Mouse (Mus musculus): Measurements from ENCODE around the gene Olfr1034. TPM values are rescaled to one million over a fixed set of nuclear protein-coding genes. Genes with fewer than 3 reads are reported as not detected.
"Not testable (repeated sequence)": the region's sequence is repeated elsewhere in the genome, so short reads cannot be mapped to it uniquely, and the experiment has no call there.

Olfr1034 gene
- total RNA-seq (2014; rRNA removed) (0.19 TPM in 1 of 2 replicates, not detected in the other), polyA plus RNA-seq (2015; fragmentation: Nextera tagmentation; extraction: Ambion mirVana) (not detected in 2 replicates)

DNA sequence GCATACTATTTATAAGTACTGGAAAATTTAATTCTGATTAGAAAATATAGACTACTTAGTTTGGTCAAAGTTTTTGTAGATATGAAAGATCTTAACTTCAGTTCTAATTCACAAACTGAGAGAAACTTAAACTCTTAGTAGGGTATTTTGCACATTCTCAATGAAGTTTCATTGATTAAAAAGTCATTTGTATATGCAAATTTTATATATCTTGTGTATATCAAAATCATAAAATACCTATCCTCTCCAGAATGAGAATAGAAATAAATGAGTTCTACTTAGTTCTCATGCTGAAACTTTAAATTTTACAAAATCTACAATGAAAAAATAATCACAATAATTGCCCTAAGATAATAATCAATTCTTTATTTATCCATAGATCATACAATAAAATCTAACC, at the start of gene Olfr1034:
Olfr1034 (plus strand) TSS at position 301 of the 400 bp plus-strand sequence.
- no peak within 1 kb of the TSS for H3K4me2 ChIP-seq (ENCODE audit: low read depth, low read length, poor library complexity, severe bottlenecking)
- no peak for ATAC-seq (ENCODE audit: low FRiP score)

DNA sequence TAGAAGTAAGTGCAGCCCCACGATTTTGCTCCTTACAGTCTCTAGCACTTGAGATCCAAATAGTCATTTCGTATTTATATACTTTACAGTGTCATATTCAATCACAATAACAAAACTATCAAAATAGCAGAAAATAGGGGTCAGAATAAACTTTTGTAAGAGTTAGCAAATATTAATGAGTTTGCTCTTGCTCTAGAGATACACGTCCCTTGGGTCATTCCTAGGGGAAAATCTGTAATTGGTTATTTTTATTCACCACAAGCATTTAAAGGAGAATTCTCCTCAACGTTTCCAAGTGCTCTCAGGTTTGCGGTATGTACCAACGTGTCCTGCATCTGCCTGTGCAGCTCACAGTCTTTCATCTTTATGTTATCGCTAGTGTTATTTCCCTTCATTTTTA, 40.4 kb upstream of the Olfr1034 start, which contains the start of gene Olfr1032:
Olfr1032 (plus strand) TSS at position 301 of the 400 bp plus-strand sequence.
- DNase-seq (ENCODE audit: low spot score): no peak
- Histone ChIP-seq H3K4me1 (ENCODE audit: insufficient read depth, low read length) (no peaks in the 10 kb centered on the region), H3K27ac (ENCODE audit: low read depth, low read length) (no peak within 1 kb of the TSS), H3K27me3 (ENCODE audit: insufficient read depth, low read length) (no peaks in the 10 kb centered on the region), H3K4me3 (ENCODE audit: low read depth, low read length) (no peak within 1 kb of the TSS), H3K36me3 (ENCODE audit: insufficient read depth, low read length) (no peaks in the 10 kb centered on the region), H3K9ac (replicated peaks; ENCODE audit: low read length, poor library complexity, severe bottlenecking) (no peak within 1 kb of the TSS), H3K9me3 (ENCODE audit: low read length) (no peaks in the 10 kb centered on the region), H3K4me2 (ENCODE audit: low read depth, low read length, poor library complexity, severe bottlenecking) (no peak within 1 kb of the TSS)
- no peak for TF ChIP-seq CTCF (IDR thresholded peaks at IDR 0.05)
- ATAC-seq (ENCODE audit: low FRiP score): no peak
- 83% methylated on average over 7 of the region's 7 CpGs for WGBS

More for the DNA sequence above, at the start of gene Olfr1034:
- no peaks in the 10 kb centered on the region for H3K27me3 ChIP-seq (ENCODE audit: insufficient read depth, low read length)
- no peaks in the 10 kb centered on the region for H3K4me1 ChIP-seq (ENCODE audit: insufficient read depth, low read length)
- no peak within 1 kb of the TSS for H3K4me3 ChIP-seq (ENCODE audit: low read depth, low read length)
- DNase-seq (ENCODE audit: low spot score): no peak
- no peak within 1 kb of the TSS for H3K9ac ChIP-seq (replicated peaks; ENCODE audit: low read length, poor library complexity, severe bottlenecking)
- no peak within 1 kb of the TSS for H3K27ac ChIP-seq (ENCODE audit: low read depth, low read length)
- no peaks in the 10 kb centered on the region for H3K36me3 ChIP-seq (ENCODE audit: insufficient read depth, low read length)
- TF ChIP-seq CTCF (IDR thresholded peaks at IDR 0.05): no peak
- H3K9me3 ChIP-seq (ENCODE audit: low read length): no peaks in the 10 kb centered on the region

DNA sequence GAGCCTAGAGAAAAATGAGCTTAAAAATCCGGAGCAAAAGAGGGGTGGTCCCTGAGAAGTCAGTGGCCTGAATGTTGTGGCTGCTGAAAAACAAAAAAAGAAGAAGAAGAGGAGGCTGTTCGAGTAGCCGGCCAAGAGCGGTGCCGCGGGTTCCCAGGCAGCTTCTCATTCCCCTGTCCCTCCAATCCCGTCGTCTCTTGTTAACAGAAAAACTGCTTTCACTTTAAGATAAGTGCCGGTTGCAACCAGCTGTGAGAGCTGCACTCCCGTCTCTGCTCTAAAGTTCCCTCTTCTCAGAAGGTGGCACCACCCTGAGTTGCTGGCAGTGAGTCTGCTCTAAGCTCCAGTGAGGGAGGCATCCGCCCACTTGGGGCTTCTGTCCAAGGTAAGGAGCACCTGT, 25.3 kb upstream of the Olfr1034 start, which contains the start of gene Olfr1033:
Olfr1033 (plus strand) TSS at position 228 of the 400 bp plus-strand sequence.
- not testable (repeated sequence) for H3K36me3 ChIP-seq (ENCODE audit: insufficient read depth, low read length); ATAC-seq (ENCODE audit: low FRiP score); H3K9ac ChIP-seq (replicated peaks; ENCODE audit: low read length, poor library complexity, severe bottlenecking); H3K27ac ChIP-seq (ENCODE audit: low read depth, low read length); H3K4me1 ChIP-seq (ENCODE audit: insufficient read depth, low read length); H3K9me3 ChIP-seq (ENCODE audit: low read length); H3K27me3 ChIP-seq (ENCODE audit: insufficient read depth, low read length)
- WGBS: 1% methylated on average over 10 of the region's 11 CpGs
- Histone ChIP-seq H3K4me2 (ENCODE audit: low read depth, low read length, poor library complexity, severe bottlenecking) (peak within 1 kb of the TSS; percentile 45), H3K4me3 (ENCODE audit: low read depth, low read length) (peak within 1 kb of the TSS; percentile 32)
- peak; percentile 33 for DNase-seq (ENCODE audit: low spot score)

DNA sequence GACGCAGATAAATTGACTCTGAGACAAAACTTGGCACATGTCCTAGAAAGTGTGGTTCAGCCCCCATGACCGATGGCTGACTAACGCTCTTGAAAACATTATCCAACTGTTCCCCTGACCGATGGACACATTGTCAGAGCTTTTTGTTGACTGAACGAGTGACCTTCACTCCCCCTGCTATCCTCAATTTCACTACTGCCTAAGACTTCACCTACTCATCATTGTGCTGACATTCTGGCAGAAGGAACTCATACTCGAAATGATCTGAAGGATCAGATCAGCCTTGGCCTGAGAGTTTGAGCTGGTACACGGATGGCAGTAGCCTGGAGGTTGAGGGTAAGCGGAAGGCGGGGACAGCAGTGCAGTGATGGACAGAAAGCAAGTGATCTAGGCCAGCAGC, 24.1 kb upstream of the Olfr1034 start:
- DNase-seq (ENCODE audit: low spot score); ATAC-seq (ENCODE audit: low FRiP score): not testable (repeated sequence)
- WGBS: 63% methylated on average over 2 of the region's 9 CpGs

DNA sequence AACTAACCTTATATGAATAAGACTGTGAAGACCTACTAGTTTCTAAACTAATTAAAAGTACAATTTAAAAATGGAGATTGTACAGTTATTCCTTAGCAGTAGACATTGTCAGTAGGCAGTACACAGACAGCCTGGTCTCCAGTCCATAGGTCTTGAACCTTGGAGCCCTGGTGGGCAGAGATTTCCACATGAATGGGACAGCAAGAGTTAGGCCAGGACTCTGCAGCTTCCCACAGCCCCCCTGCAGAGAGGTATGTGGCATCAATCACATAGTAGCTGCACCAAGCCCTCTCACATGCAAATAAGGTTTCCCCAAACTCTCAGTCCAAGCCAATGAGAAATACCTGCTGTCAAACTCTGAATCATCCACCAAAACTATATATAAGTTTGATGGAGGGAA, 5.1 kb downstream of the Olfr1034 start:
- H3K4me2 ChIP-seq (ENCODE audit: low read depth, low read length, poor library complexity, severe bottlenecking); H3K9ac ChIP-seq (replicated peaks; ENCODE audit: low read length, poor library complexity, severe bottlenecking); ATAC-seq (ENCODE audit: low FRiP score); H3K4me3 ChIP-seq (ENCODE audit: low read depth, low read length); H3K4me1 ChIP-seq (ENCODE audit: insufficient read depth, low read length); H3K27me3 ChIP-seq (ENCODE audit: insufficient read depth, low read length); DNase-seq (ENCODE audit: low spot score); H3K27ac ChIP-seq (ENCODE audit: low read depth, low read length); H3K36me3 ChIP-seq (ENCODE audit: insufficient read depth, low read length); H3K9me3 ChIP-seq (ENCODE audit: low read length): not testable (repeated sequence)

More for the DNA sequence above, 24.1 kb upstream of the Olfr1034 start:
- not testable (repeated sequence) for H3K4me3 ChIP-seq (ENCODE audit: low read depth, low read length); H3K27ac ChIP-seq (ENCODE audit: low read depth, low read length); H3K4me1 ChIP-seq (ENCODE audit: insufficient read depth, low read length); H3K9ac ChIP-seq (replicated peaks; ENCODE audit: low read length, poor library complexity, severe bottlenecking); H3K4me2 ChIP-seq (ENCODE audit: low read depth, low read length, poor library complexity, severe bottlenecking); H3K9me3 ChIP-seq (ENCODE audit: low read length); H3K27me3 ChIP-seq (ENCODE audit: insufficient read depth, low read length); H3K36me3 ChIP-seq (ENCODE audit: insufficient read depth, low read length)

DNA sequence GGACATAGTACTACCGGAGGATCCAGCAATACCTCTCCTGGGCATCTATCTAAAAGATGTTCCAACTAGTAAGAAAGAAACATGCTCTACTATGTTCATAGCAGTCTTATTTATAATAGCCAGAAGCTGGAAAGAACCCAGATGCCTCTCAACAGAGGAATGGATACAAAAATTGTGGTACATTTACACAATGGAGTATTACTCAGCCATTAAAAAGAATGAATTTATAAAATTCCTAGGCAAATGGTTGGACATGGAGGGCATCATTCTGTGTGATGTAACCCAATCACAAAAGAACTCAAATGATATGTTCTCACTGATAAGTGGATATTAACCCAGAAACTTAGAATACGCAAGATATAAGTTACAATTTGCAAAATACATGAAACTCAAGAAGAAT, 18.1 kb downstream of the Olfr1034 start:
- not testable (repeated sequence) for H3K4me3 ChIP-seq (ENCODE audit: low read depth, low read length); H3K36me3 ChIP-seq (ENCODE audit: insufficient read depth, low read length); ATAC-seq (ENCODE audit: low FRiP score); H3K27ac ChIP-seq (ENCODE audit: low read depth, low read length); H3K4me2 ChIP-seq (ENCODE audit: low read depth, low read length, poor library complexity, severe bottlenecking); H3K9ac ChIP-seq (replicated peaks; ENCODE audit: low read length, poor library complexity, severe bottlenecking); H3K27me3 ChIP-seq (ENCODE audit: insufficient read depth, low read length); DNase-seq (ENCODE audit: low spot score); H3K4me1 ChIP-seq (ENCODE audit: insufficient read depth, low read length); H3K9me3 ChIP-seq (ENCODE audit: low read length)
- WGBS: 98% methylated on average over 2 of the region's 2 CpGs
